Mouse (Mus musculus) spleen, adult 2 months (tissue): ENCODE data around the gene Dph1. TPM values are rescaled to one million over a fixed set of nuclear protein-coding genes. Genes with fewer than 3 reads are reported as not detected.

Experiments
- DNase-seq, 2 experiments: peaks; one replicate each; pipeline versions ENCODE4 v3.0.0 to v3.0.0-alpha.2; 2012 to 2021; ENCODE audit warnings: low spot score in 2 of 2, low read depth in 1 of 2
- H3K27ac ChIP-seq: fragments of 200-500 bp; 2 replicates; pipeline ENCODE4 v1.5.1; 2012; ENCODE audit warnings: low read length, inconsistent platforms; ENCODE audit not compliant: insufficient read depth
- H3K27me3 ChIP-seq: fragments of 200-500 bp; 2 replicates; pipeline ENCODE4 v1.6.1; 2012; ENCODE audit warnings: mild to moderate bottlenecking, moderate library complexity, low read length, inconsistent platforms; ENCODE audit not compliant: control insufficient read depth, insufficient read depth
- H3K36me3 ChIP-seq: fragments of 200-500 bp; 2 replicates; pipeline ENCODE4 v1.6.1; 2012; ENCODE audit warnings: mild to moderate bottlenecking, low read length, inconsistent platforms; ENCODE audit not compliant: control insufficient read depth, insufficient read depth
- H3K4me1 ChIP-seq: fragments of 200-500 bp; 2 replicates; pipeline ENCODE4 v1.6.1; 2011; ENCODE audit warnings: inconsistent platforms; ENCODE audit not compliant: control insufficient read depth, insufficient read depth, insufficient read length
- H3K4me3 ChIP-seq: fragments of 200-500 bp; 2 replicates; pipeline ENCODE4 v1.5.1; 2011; ENCODE audit warnings: mild to moderate bottlenecking, inconsistent platforms; ENCODE audit not compliant: insufficient read depth, insufficient read length; ENCODE audit errors: extremely low read depth
- CTCF ChIP-seq: fragments of 200-500 bp; IDR thresholded peaks from 2 replicates; pipeline ENCODE4 v1.5.1; 2011; ENCODE audit warnings: mild to moderate bottlenecking, inconsistent platforms; ENCODE audit not compliant: insufficient read depth, insufficient read length, insufficient replicate concordance; ENCODE audit errors: extremely low read depth
- POLR2A ChIP-seq: fragments of 200-500 bp; IDR thresholded peaks from 2 replicates; pipeline ENCODE4 v1.6.1; 2011; ENCODE audit warnings: low read depth, low read length, inconsistent platforms
- WGBS: fragments of 180-500 bp; shearing (Covaris S2); methylation state at CpG from one replicate; pipeline ENCODE4 v1.1.7; 2018; 5-methylcytosine and 5-hydroxymethylcytosine counted together
- polyA plus RNA-seq: library from polyadenylated mRNA; depleted of rRNA; stranded (reverse); fragments of >200 nt; gene quantifications from 2 replicates; pipeline ENCODE4 v1.2.3, GENCODE M21; 2012

Dph1 gene
- polyA plus RNA-seq, 1 experiment: 29.2 TPM

GRCm38 (mm10) chr11:75229289-75229688, 38.2 kb upstream of the Dph1 start:
- DNase-seq: no peak
- Histone ChIP-seq H3K36me3 (no peaks in the 10 kb centered on the region), H3K4me1 (peaks cover 3% of the 10 kb centered on the region; the same call in 1 of the 2 replicates), H3K27ac (no peak overlapping the region), H3K27me3 (no peaks in the 10 kb centered on the region), H3K4me3 (no peak overlapping the region)
- TF ChIP-seq POLR2A (no peak), CTCF (no peak)
- 93% methylated on average over 6 of the region's 6 CpGs for WGBS

- DNase-seq: no peak
- Histone ChIP-seq H3K4me1 (peaks cover 3% of the 10 kb centered on the region; the same call in 1 of the 2 replicates), H3K4me3 (no peak overlapping the region), H3K36me3 (no peaks in the 10 kb centered on the region), H3K27ac (no peak overlapping the region), H3K27me3 (no peaks in the 10 kb centered on the region)
- 12% methylated on average over 3 of the region's 3 CpGs for WGBS
- no peak for TF ChIP-seq CTCF
- no peak for TF ChIP-seq POLR2A
Observed at GRCm38 (mm10) chr11:75227632-75228031, 36.6 kb upstream of the Dph1 start.

DNA sequence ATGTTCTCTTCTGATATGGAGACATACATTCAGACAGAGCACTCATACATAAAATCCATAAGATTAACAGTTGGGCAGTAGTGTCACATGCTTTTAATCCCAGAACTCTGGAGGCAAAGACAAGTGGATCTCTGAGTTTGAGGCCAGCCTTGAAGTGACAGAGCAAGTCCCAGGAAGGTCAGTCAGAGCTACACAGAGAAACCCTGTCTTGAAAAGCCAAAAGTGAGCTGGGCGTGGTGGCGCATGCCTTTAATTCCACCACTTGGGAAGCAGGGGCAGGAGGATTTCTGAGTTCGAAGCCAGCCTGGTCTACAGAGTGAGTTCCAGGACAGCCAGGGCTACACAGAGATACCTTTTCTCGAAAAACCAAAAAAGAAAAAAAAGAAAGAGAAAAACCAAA, 33.8 kb upstream of the Dph1 start:
- Histone ChIP-seq H3K4me1 (no peaks in the 10 kb centered on the region), H3K27ac (no peak overlapping the region), H3K4me3 (no peak overlapping the region), H3K36me3 (no peaks in the 10 kb centered on the region), H3K27me3 (no peaks in the 10 kb centered on the region)
- WGBS: 88% methylated on average over 4 of the region's 4 CpGs
- TF ChIP-seq POLR2A: no peak
- no peak for TF ChIP-seq CTCF
- no peak for DNase-seq

DNA sequence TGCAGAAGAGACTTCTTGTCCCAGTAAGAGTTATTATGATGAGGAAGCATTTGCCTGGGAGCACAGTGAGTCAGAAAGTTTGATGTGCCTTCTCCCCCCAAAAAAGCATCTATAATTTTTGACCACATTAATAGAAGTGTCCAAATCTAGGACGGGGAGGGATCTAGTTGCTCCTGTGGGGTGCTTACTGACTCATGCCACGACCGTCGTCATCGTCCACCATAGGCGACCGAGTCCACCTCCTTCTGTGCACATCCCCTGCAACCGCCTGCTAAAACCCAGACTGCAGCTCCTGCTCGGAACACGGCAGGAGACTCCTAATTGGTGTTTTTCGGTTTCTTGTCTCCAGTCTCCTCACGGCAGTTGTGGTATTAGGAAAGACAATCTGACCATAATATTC, 33.0 kb upstream of the Dph1 start:
- 96% methylated on average over 12 of the region's 12 CpGs for WGBS
- TF ChIP-seq POLR2A (no peak), CTCF (no peak)
- Histone ChIP-seq H3K4me1 (no peaks in the 10 kb centered on the region), H3K36me3 (no peaks in the 10 kb centered on the region), H3K27me3 (no peaks in the 10 kb centered on the region), H3K4me3 (no peak overlapping the region), H3K27ac (no peak overlapping the region)
- no peak for DNase-seq

- no peak for DNase-seq
- H3K4me3 ChIP-seq: no peak overlapping the region
- no peak for TF ChIP-seq POLR2A
- no peak for TF ChIP-seq CTCF
- H3K4me1 ChIP-seq: no peaks in the 10 kb centered on the region
- H3K36me3 ChIP-seq: no peaks in the 10 kb centered on the region
- H3K27me3 ChIP-seq: no peaks in the 10 kb centered on the region
- 88% methylated on average over 5 of the region's 6 CpGs for WGBS
- no peak overlapping the region for H3K27ac ChIP-seq
Observed at GRCm38 (mm10) chr11:75220517-75221145, 29.6 kb upstream of the Dph1 start.

GRCm38 (mm10) chr11:75220115-75220514, 29.1 kb upstream of the Dph1 start:
- TF ChIP-seq POLR2A: no peak
- TF ChIP-seq CTCF: no peak
- no peak overlapping the region for H3K27ac ChIP-seq
- H3K4me1 ChIP-seq: no peaks in the 10 kb centered on the region
- H3K27me3 ChIP-seq: no peaks in the 10 kb centered on the region
- no peaks in the 10 kb centered on the region for H3K36me3 ChIP-seq
- DNase-seq: no peak
- H3K4me3 ChIP-seq: no peak overlapping the region
- WGBS: 83% methylated on average over 9 of the region's 9 CpGs

DNA sequence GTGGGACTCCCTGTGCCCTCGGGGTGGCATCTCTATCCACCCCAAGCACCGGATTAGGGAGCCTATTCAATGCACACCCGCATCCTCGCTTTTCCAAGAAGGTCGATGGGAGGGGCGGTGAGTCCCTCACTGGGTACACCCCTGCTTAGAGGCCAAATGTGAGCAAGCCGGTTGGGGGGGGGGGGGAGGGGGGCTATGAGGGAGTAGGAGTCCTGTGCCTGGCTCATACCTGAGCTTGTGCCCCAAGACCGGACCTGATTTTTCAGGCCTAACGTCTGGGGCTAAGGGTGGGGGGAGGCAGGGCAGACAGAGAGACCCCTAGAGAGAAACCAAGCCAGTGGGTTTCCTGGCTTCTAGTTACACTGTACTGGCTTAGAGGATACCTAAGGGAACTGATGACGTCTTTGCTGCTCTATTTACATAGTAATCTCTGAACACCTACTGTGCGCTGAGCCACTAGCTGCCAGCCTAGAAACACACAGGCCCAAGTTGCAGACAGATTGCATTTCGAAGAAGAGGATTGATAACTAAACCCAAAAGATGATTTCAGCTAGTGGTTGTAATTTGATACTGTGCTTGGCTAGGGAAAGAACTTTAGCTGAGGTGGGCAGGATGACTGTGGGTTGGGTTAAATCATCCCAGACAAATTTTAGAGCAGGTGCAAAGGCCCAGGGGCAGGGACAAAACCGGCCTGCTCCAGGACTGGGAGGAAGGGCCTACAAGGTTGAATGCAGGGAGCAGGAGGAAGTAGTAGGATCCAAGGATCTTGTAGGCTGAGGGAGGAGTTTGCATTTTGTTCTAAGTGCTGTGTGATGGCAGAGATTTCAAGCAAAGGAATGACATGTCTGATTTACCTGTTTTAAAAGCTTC, 23.3 kb upstream of the Dph1 start:
- no peak overlapping the region for H3K4me3 ChIP-seq
- peaks cover 5% of the 10 kb centered on the region; the same call in 1 of the 2 replicates for H3K4me1 ChIP-seq
- DNase-seq: no peak
- 68% methylated on average over 13 of the region's 13 CpGs for WGBS
- H3K27me3 ChIP-seq: no peaks in the 10 kb centered on the region
- no peak overlapping the region for H3K27ac ChIP-seq
- no peaks in the 10 kb centered on the region for H3K36me3 ChIP-seq
- TF ChIP-seq POLR2A: no peak
- TF ChIP-seq CTCF: no peak
